Mouse (Mus musculus) megakaryocyte, embryonic 14.5 days (primary cell): ENCODE data around the gene Lrrc18.

Experiments
- FLI1 ChIP-seq: IDR thresholded peaks from 2 replicates; pipeline ENCODE4 v1.6.1; 2012; ENCODE audit warnings: low read length, inconsistent platforms, mixed read lengths
- GATA1 ChIP-seq: IDR thresholded peaks from 3 replicates; pipeline ENCODE4 v1.6.1; 2012; ENCODE audit warnings: mixed read lengths, low read length, inconsistent platforms, borderline replicate concordance

GRCm38 (mm10) chr14:32956486-32956885 lies 34.7 kb upstream of the Lrrc18 start:
- no peak for TF ChIP-seq FLI1
- TF ChIP-seq GATA1: no peak
